Mouse (Mus musculus): ENCODE measurements at regions not wholly inside any gene's neighbourhood (a gene's known extent, or its start where the extent isn't known, plus 50 kb on each side); places are given as distances from the start of the nearest gene placed in this dataset.

GRCm38 (mm10) chr4:52666768-52667480 lies 70.8 kb downstream of the Toporsl start:
- no peak for DNase-seq

GRCm38 (mm10) chr4:52709563-52709962 lies 104.8 kb upstream of the Olfr275 start:
- no peak for DNase-seq

- no peak for DNase-seq
These were observed 88.2 kb upstream of the Olfr275 start for GRCm38 (mm10) chr4:52726203-52726602.

- DNase-seq: peak; percentile 42 to 44
These were observed 87.6 kb upstream of the Olfr275 start for GRCm38 (mm10) chr4:52726625-52727297.

GRCm38 (mm10) chr4:52733141-52733540 lies 81.3 kb upstream of the Olfr275 start:
- DNase-seq: no peak

GRCm38 (mm10) chr4:52739543-52740474 lies 74.6 kb upstream of the Olfr275 start:
- DNase-seq: no peak

GRCm38 (mm10) chr4:52752838-52753509 lies 61.4 kb upstream of the Olfr275 start:
- no peak for DNase-seq
